In genomic region chr19:10061624-10062023, GRCm38 (mm10) we compare ENCODE assay signal across 15 mouse cellular contexts. TPM values are rescaled to one million over a fixed set of nuclear protein-coding genes. Genes with fewer than 3 reads are reported as not detected.
A peak's percentile ranks its signal among the peaks of the same experiment; 100 is the strongest.
DNase-seq lines count a peak whose midpoint lies in the region; ATAC-seq and TF ChIP-seq lines count a peak whose summit lies in the region.
"Had no signal": no experiment of that assay in that cellular context is flagged by ENCODE, and none has a peak within 500 bp of the region (broad histone marks: within the 10 kb centered on the region; RNA-seq: fewer than 3 reads in every experiment).

No protein-coding gene starts in this region.

- no peak for ATAC-seq in intestine, embryonic 16.5 days
- no peak for ATAC-seq in liver, embryonic 11.5 days (replicated peaks; ENCODE audit: low FRiP score)
- ATAC-seq in midbrain, embryonic 15.5 days (replicated peaks): no peak

- H3K4me2 ChIP-seq in intestine, embryonic 16.5 days (ENCODE audit: low read depth, low read length): no peak overlapping the region
- H3K4me2 ChIP-seq in liver, embryonic 11.5 days: no peak overlapping the region
- no peak overlapping the region for H3K4me2 ChIP-seq in midbrain, embryonic 15.5 days
- H3K4me2 ChIP-seq: limb, embryonic 12.5 days; lung, embryonic 14.5 days had no signal

- H3K36me3 ChIP-seq in liver, adult 2 months (ENCODE audit: control insufficient read depth, insufficient read depth, low read length): peaks cover 51% of the 10 kb centered on the region
- peaks cover 19% of the 10 kb centered on the region for H3K36me3 ChIP-seq in intestine, embryonic 16.5 days (ENCODE audit: control insufficient read depth, insufficient read depth, low read length)
- H3K36me3 ChIP-seq in liver, embryonic 11.5 days (ENCODE audit: control insufficient read depth, insufficient read depth, low read length): peaks cover 26% of the 10 kb centered on the region
- peaks cover 17% of the 10 kb centered on the region for H3K36me3 ChIP-seq in midbrain, embryonic 15.5 days (replicated peaks)

- 79% methylated on average over 2 of the region's 2 CpGs for WGBS in liver, adult 2 months
- 82% methylated on average over 2 of the region's 2 CpGs for WGBS in intestine, embryonic 16.5 days
- 94% methylated on average over 2 of the region's 2 CpGs for WGBS in liver, embryonic 11.5 days
- 98% methylated on average over 2 of the region's 2 CpGs for whole genome bisulfite sequencing in midbrain, embryonic 15.5 days
- WGBS in cerebellum, adult 2 months: 89% methylated on average over 2 of the region's 2 CpGs

- no peak for TF ChIP-seq POLR2A in liver, adult 2 months (IDR thresholded peaks at IDR 0.05; ENCODE audit: extremely low read depth, insufficient read depth, low read length)
- no peak for TF ChIP-seq POLR2A in cerebellum, adult 2 months (IDR thresholded peaks at IDR 0.05; ENCODE audit: borderline replicate concordance, insufficient read depth, low read length)

- no peak overlapping the region for H3K4me3 ChIP-seq in liver, adult 2 months (ENCODE audit: insufficient read depth, low read depth, low read length)
- no peak overlapping the region for H3K4me3 ChIP-seq in intestine, embryonic 16.5 days (ENCODE audit: low read length)
- no peak overlapping the region for H3K4me3 ChIP-seq in liver, embryonic 11.5 days (ENCODE audit: low read depth, low read length)
- H3K4me3 ChIP-seq in midbrain, embryonic 15.5 days: no peak overlapping the region
- no peak overlapping the region for H3K4me3 ChIP-seq in cerebellum, adult 2 months (replicated peaks; ENCODE audit: insufficient read depth, low read depth, low read length)
- H3K4me3 ChIP-seq: heart, adult 2 months; limb, embryonic 12.5 days had no signal

- peaks cover 73% of the 10 kb centered on the region for H3K4me1 ChIP-seq in liver, adult 2 months (ENCODE audit: control insufficient read depth, insufficient read depth, low read length)
- peaks cover 48% of the 10 kb centered on the region for H3K4me1 ChIP-seq in intestine, embryonic 16.5 days (ENCODE audit: control insufficient read depth, insufficient read depth, low read length)
- H3K4me1 ChIP-seq in liver, embryonic 11.5 days (replicated peaks; ENCODE audit: control insufficient read depth, insufficient read depth, low read length): peaks cover 52% of the 10 kb centered on the region
- H3K4me1 ChIP-seq in midbrain, embryonic 15.5 days: peaks cover 4% of the 10 kb centered on the region; the same call in 1 of the 2 replicates
- H3K4me1 ChIP-seq in cerebellum, adult 2 months (ENCODE audit: control insufficient read depth, insufficient read depth, low read length): no peaks in the 10 kb centered on the region

- H3K79me2 ChIP-seq in liver, adult 2 months (ENCODE audit: control insufficient read depth, insufficient read depth, low read length): no peaks in the 10 kb centered on the region

- no peaks in the 10 kb centered on the region for H3K9me3 ChIP-seq in intestine, embryonic 16.5 days (ENCODE audit: control insufficient read depth, low read length)
- no peaks in the 10 kb centered on the region for H3K9me3 ChIP-seq in liver, embryonic 11.5 days (ENCODE audit: control insufficient read depth, low read length)
- H3K9me3 ChIP-seq in midbrain, embryonic 15.5 days: no peaks in the 10 kb centered on the region
- H3K9me3 ChIP-seq: limb, embryonic 12.5 days had no signal

- H3K9ac ChIP-seq in liver, adult 2 months (ENCODE audit: low read depth, low read length): peak overlapping the region; percentile 5
- no peak overlapping the region for H3K9ac ChIP-seq in intestine, embryonic 16.5 days (ENCODE audit: low read depth, low read length)
- H3K9ac ChIP-seq in liver, embryonic 11.5 days (ENCODE audit: low read depth, low read length): no peak overlapping the region
- H3K9ac ChIP-seq in midbrain, embryonic 15.5 days: no peak overlapping the region
- H3K9ac ChIP-seq: limb, embryonic 12.5 days; lung, embryonic 14.5 days had no signal

- DNase-seq in liver, adult 2 months (ENCODE audit: extremely low read depth, low read depth, low spot score): no peak
- DNase-seq in liver (no peak), MN1 (ENCODE audit: low spot score) (no peak)
- DNase-seq in liver, embryonic 11.5 days (ENCODE audit: low spot score): no peak
- DNase-seq in cerebellum, adult 2 months: no peak
- DNase-seq: adrenal gland, adult 8-10 months; cerebellum, postnatal 10 days; heart, adult 2 months; kidney, adult 9 months; kidney, postnatal 25 days; lung, embryonic 14.5 days; thymus, postnatal 14 days had no signal

- H3K27ac ChIP-seq in liver, adult 2 months (replicated peaks; ENCODE audit: insufficient read depth, low read depth, low read length): peak overlapping the region; percentile 63; the same call in 1 of the 2 replicates
- H3K27ac ChIP-seq in intestine, embryonic 16.5 days (ENCODE audit: low read length): peak overlapping the region; percentile 90
- peak overlapping the region; percentile 15 for H3K27ac ChIP-seq in liver, embryonic 11.5 days (ENCODE audit: low read depth, low read length)
- peak overlapping the region; percentile 46 for H3K27ac ChIP-seq in midbrain, embryonic 15.5 days
- H3K27ac ChIP-seq in cerebellum, adult 2 months (ENCODE audit: insufficient read depth, low read length): no peak overlapping the region

- no peak for TF ChIP-seq CTCF in liver, adult 2 months (IDR thresholded peaks at IDR 0.05; ENCODE audit: low read depth, low read length)
- no peak for TF ChIP-seq CTCF in cerebellum, adult 2 months (IDR thresholded peaks at IDR 0.05; ENCODE audit: borderline replicate concordance, insufficient read depth, low read depth, low read length)

- no peaks in the 10 kb centered on the region for H3K27me3 ChIP-seq in liver, adult 2 months (ENCODE audit: control insufficient read depth, insufficient read depth, low read length)
- no peaks in the 10 kb centered on the region for H3K27me3 ChIP-seq in intestine, embryonic 16.5 days (replicated peaks; ENCODE audit: control insufficient read depth, insufficient read depth, low read length)
- H3K27me3 ChIP-seq in liver, embryonic 11.5 days (replicated peaks; ENCODE audit: control insufficient read depth, insufficient read depth, low read length): no peaks in the 10 kb centered on the region
- no peaks in the 10 kb centered on the region for H3K27me3 ChIP-seq in midbrain, embryonic 15.5 days (replicated peaks)
- no peaks in the 10 kb centered on the region for H3K27me3 ChIP-seq in cerebellum, adult 2 months (ENCODE audit: control insufficient read depth, insufficient read depth, low read length)
- H3K27me3 ChIP-seq: limb, embryonic 12.5 days had no signal

RNA-seq across cellular contexts. Expression of gene Fads3, which starts 20.3 kb away (rescaled TPM):
- 1.4 and 2.8 TPM in 2 replicates for total RNA-seq in liver, adult 2 months (2014; rRNA removed)
- 4.8 TPM in 2 replicates for polyA plus RNA-seq in liver, adult 2 months (2012; rRNA removed)
- polyA plus RNA-seq in intestine, embryonic 16.5 days (2015; fragmentation: Nextera tagmentation; extraction: Ambion mirVana): 12.4 and 13.0 TPM in 2 replicates
- polyA plus RNA-seq in liver, embryonic 11.5 days (2014; fragmentation: Nextera tagmentation; extraction: Ambion mirVana): 7.2 and 7.3 TPM in 2 replicates
- polyA plus RNA-seq in midbrain, embryonic 15.5 days (2015; fragmentation: Nextera tagmentation; extraction: Ambion mirVana): 25.8 and 27.1 TPM in 2 replicates
- 30.9 and 35.5 TPM in 2 replicates for polyA plus RNA-seq in cerebellum, adult 2 months (2012; rRNA removed)

RNA-seq across cellular contexts. Expression of gene Fads2, which starts 39.9 kb away (rescaled TPM):
- total RNA-seq in liver, adult 2 months (2014; rRNA removed): 284 and 293 TPM in 2 replicates
- 586 and 618 TPM in 2 replicates for polyA plus RNA-seq in liver, adult 2 months (2012; rRNA removed)
- polyA plus RNA-seq in intestine, embryonic 16.5 days (2015; fragmentation: Nextera tagmentation; extraction: Ambion mirVana): 206 and 216 TPM in 2 replicates
- polyA plus RNA-seq in liver, embryonic 11.5 days (2014; fragmentation: Nextera tagmentation; extraction: Ambion mirVana): 48.8 and 54.3 TPM in 2 replicates
- 215 and 222 TPM in 2 replicates for polyA plus RNA-seq in midbrain, embryonic 15.5 days (2015; fragmentation: Nextera tagmentation; extraction: Ambion mirVana)
- 104 and 115 TPM in 2 replicates for polyA plus RNA-seq in cerebellum, adult 2 months (2012; rRNA removed)
